Mouse (Mus musculus) MEL (cell line): ENCODE measurements at regions not wholly inside any gene's neighbourhood (a gene's known extent, or its start where the extent isn't known, plus 50 kb on each side); places are given as distances from the start of the nearest gene placed in this dataset.

Experiments used
- DNase-seq: peaks from one replicate; pipeline ENCODE4 v3.0.0; 2011; ENCODE audit warnings: low read depth, low spot score
- H3K27ac ChIP-seq: 2 replicates; pipeline ENCODE4 v1.5.1; 2012; ENCODE audit warnings: low read depth, mild to moderate bottlenecking, control low read depth, low read length, moderate library complexity; ENCODE audit not compliant: control insufficient read depth
- H3K27me3 ChIP-seq, 2 experiments: fragments of 150-350 bp in 1 of 2; sonication (generic) in 1 of 2; 2 replicates each; pipeline ENCODE4 v1.6.1; 2012; ENCODE audit warnings: low read length in 2 of 2, mild to moderate bottlenecking in 2 of 2, improper control_type of control experiment in 1 of 2, moderate library complexity in 1 of 2; ENCODE audit not compliant: insufficient read depth in 2 of 2, control insufficient read depth in 1 of 2
- H3K36me3 ChIP-seq, 2 experiments: 2 replicates each; pipeline ENCODE4 v1.6.1; 2012 to 2014; ENCODE audit warnings: low read length in 2 of 2, improper control_type of control experiment in 1 of 2, inconsistent platforms in 1 of 2, mild to moderate bottlenecking in 1 of 2; ENCODE audit not compliant: insufficient read depth in 2 of 2, control insufficient read depth in 1 of 2
- H3K4me1 ChIP-seq, 2 experiments: fragments of 150-350 bp in 1 of 2; sonication (generic) in 1 of 2; 2 replicates each; pipeline ENCODE4 v1.6.1; 2012; ENCODE audit warnings: low read length in 2 of 2, improper control_type of control experiment in 1 of 2, mild to moderate bottlenecking in 1 of 2; ENCODE audit not compliant: insufficient read depth in 2 of 2, control insufficient read depth in 1 of 2
- H3K4me3 ChIP-seq, 2 experiments: fragments of 150-350 bp in 1 of 2; sonication (generic) in 1 of 2; 2 replicates each; pipeline ENCODE4 v1.5.1; 2012; ENCODE audit warnings: low read depth in 2 of 2, low read length in 2 of 2, mild to moderate bottlenecking in 2 of 2, moderate library complexity in 2 of 2, control low read depth in 1 of 2, improper control_type of control experiment in 1 of 2; ENCODE audit not compliant: control insufficient read depth in 1 of 2, insufficient read depth in 1 of 2
- H3K79me2 ChIP-seq: 2 replicates; pipeline ENCODE4 v1.6.1; 2012; ENCODE audit warnings: mild to moderate bottlenecking, low read length, moderate library complexity; ENCODE audit not compliant: control insufficient read depth, poor library complexity, insufficient read depth
- H3K9ac ChIP-seq: 2 replicates; pipeline ENCODE4 v1.6.1; 2012; ENCODE audit warnings: low read depth, mild to moderate bottlenecking, control low read depth, low read length, moderate library complexity; ENCODE audit not compliant: control insufficient read depth, poor library complexity, severe bottlenecking
- H3K9me3 ChIP-seq: fragments of 150-350 bp; sonication (generic); replicated peaks from 2 replicates; pipeline ENCODE4 v1.6.1; 2012; ENCODE audit warnings: mild to moderate bottlenecking, low read length, improper control_type of control experiment, moderate library complexity; ENCODE audit not compliant: insufficient read depth
- BHLHE40 ChIP-seq: IDR thresholded peaks from 2 replicates; pipeline ENCODE4 v1.6.1; 2012; ENCODE audit warnings: low read depth, mild to moderate bottlenecking, inconsistent platforms, low read length, improper control_type of control experiment, borderline replicate concordance
- CHD1 ChIP-seq: IDR thresholded peaks from 2 replicates; pipeline ENCODE4 v1.6.1; 2012; ENCODE audit warnings: low read depth, mild to moderate bottlenecking, inconsistent platforms, low read length, improper control_type of control experiment
- CHD2 ChIP-seq: IDR thresholded peaks from 2 replicates; pipeline ENCODE4 v1.6.1; 2011; ENCODE audit warnings: low read length, improper control_type of control experiment
- CTCF ChIP-seq, 3 experiments: IDR thresholded peaks in 2 of 3; conservative IDR thresholded peaks in 1 of 3; 2 replicates each; pipeline ENCODE4 v1.5.1; 2011 to 2012; ENCODE audit warnings: low read length in 3 of 3, low read depth in 2 of 3, mild to moderate bottlenecking in 2 of 3, improper control_type of control experiment in 1 of 3, inconsistent platforms in 1 of 3, mixed read lengths in 1 of 3, moderate library complexity in 1 of 3; ENCODE audit not compliant: control insufficient read depth in 1 of 3, insufficient read depth in 1 of 3, poor library complexity in 1 of 3, severe bottlenecking in 1 of 3
- E2F4 ChIP-seq: IDR thresholded peaks from 2 replicates; pipeline ENCODE4 v1.6.1; 2011; ENCODE audit warnings: low read depth, low read length, improper control_type of control experiment, borderline replicate concordance
- EP300 ChIP-seq, 2 experiments: IDR thresholded peaks; 2 replicates each; pipeline ENCODE4 v1.6.1; 2011; ENCODE audit warnings: improper control_type of control experiment in 2 of 2, low read length in 2 of 2, low read depth in 1 of 2, mild to moderate bottlenecking in 1 of 2
- ETS1 ChIP-seq: IDR thresholded peaks from 2 replicates; pipeline ENCODE4 v1.6.1; 2012; ENCODE audit warnings: low read depth, mild to moderate bottlenecking, inconsistent platforms, low read length, improper control_type of control experiment, moderate library complexity
- GABPA ChIP-seq: IDR thresholded peaks from 2 replicates; pipeline ENCODE4 v1.6.1; 2012; ENCODE audit warnings: low read depth, mild to moderate bottlenecking, inconsistent platforms, low read length, improper control_type of control experiment, moderate library complexity
- GATA1 ChIP-seq: IDR thresholded peaks from 2 replicates; pipeline ENCODE4 v1.6.1; 2011; ENCODE audit warnings: low read depth, low read length, improper control_type of control experiment
- KAT2A ChIP-seq: conservative IDR thresholded peaks from 2 replicates; pipeline ENCODE4 v1.6.1; 2012; ENCODE audit warnings: low read depth, low read length, improper control_type of control experiment, inconsistent platforms
- MEF2A ChIP-seq: IDR thresholded peaks from 2 replicates; pipeline ENCODE4 v1.6.1; 2014; ENCODE audit warnings: low read depth, mild to moderate bottlenecking, inconsistent platforms, low read length, improper control_type of control experiment; ENCODE audit not compliant: poor library complexity, insufficient replicate concordance, severe bottlenecking; ENCODE audit errors: extremely low read depth
- MXI1 ChIP-seq: IDR thresholded peaks from 2 replicates; pipeline ENCODE4 v1.6.1; 2011; ENCODE audit warnings: mild to moderate bottlenecking, low read depth, low read length, improper control_type of control experiment
- MYB ChIP-seq: IDR thresholded peaks from 2 replicates; pipeline ENCODE4 v1.6.1; 2011; ENCODE audit warnings: mild to moderate bottlenecking, low read depth, low read length, improper control_type of control experiment
- NRF1 ChIP-seq: IDR thresholded peaks from 2 replicates; pipeline ENCODE4 v1.6.1; 2014; ENCODE audit warnings: low read depth, mild to moderate bottlenecking, inconsistent platforms, low read length, improper control_type of control experiment, moderate library complexity; ENCODE audit not compliant: poor library complexity, insufficient read depth, severe bottlenecking
- POLR2AphosphoS2 ChIP-seq: IDR thresholded peaks from 2 replicates; pipeline ENCODE4 v1.6.1; 2011; ENCODE audit warnings: low read length, improper control_type of control experiment
- POLR2AphosphoS5 ChIP-seq: IDR thresholded peaks from 2 replicates; pipeline ENCODE4 v1.6.1; 2012; ENCODE audit warnings: low read depth, borderline replicate concordance, mild to moderate bottlenecking, inconsistent platforms, low read length, moderate library complexity, mixed read lengths
- RAD21 ChIP-seq: IDR thresholded peaks from 2 replicates; pipeline ENCODE4 v1.6.1; 2011; ENCODE audit warnings: mild to moderate bottlenecking, low read depth, low read length, improper control_type of control experiment
- RCOR1 ChIP-seq: IDR thresholded peaks from 2 replicates; pipeline ENCODE4 v1.6.1; 2012; ENCODE audit warnings: low read depth, mild to moderate bottlenecking, inconsistent platforms, low read length, improper control_type of control experiment
- SIN3A ChIP-seq: IDR thresholded peaks from 2 replicates; pipeline ENCODE4 v1.6.1; 2012; ENCODE audit warnings: low read length, improper control_type of control experiment, inconsistent platforms
- SMC3 ChIP-seq: IDR thresholded peaks from 2 replicates; pipeline ENCODE4 v1.6.1; 2011; ENCODE audit warnings: low read depth, low read length, improper control_type of control experiment
- TBP ChIP-seq: IDR thresholded peaks from 2 replicates; pipeline ENCODE4 v1.8.0; 2011; ENCODE audit warnings: low read depth, low read length, improper control_type of control experiment
- UBTF ChIP-seq: IDR thresholded peaks from 2 replicates; pipeline ENCODE4 v1.6.1; 2012; ENCODE audit warnings: low read depth, mild to moderate bottlenecking, inconsistent platforms, low read length, improper control_type of control experiment, moderate library complexity, borderline replicate concordance; ENCODE audit not compliant: insufficient read depth
- USF1 ChIP-seq: IDR thresholded peaks from 2 replicates; pipeline ENCODE4 v1.6.1; 2014; ENCODE audit warnings: low read depth, mild to moderate bottlenecking, inconsistent platforms, low read length, improper control_type of control experiment, moderate library complexity
- USF2 ChIP-seq, 2 experiments: IDR thresholded peaks; 2 replicates each; pipeline ENCODE4 v1.6.1; 2011 to 2012; ENCODE audit warnings: improper control_type of control experiment in 2 of 2, low read length in 2 of 2, borderline replicate concordance in 1 of 2, inconsistent platforms in 1 of 2, low read depth in 1 of 2, mild to moderate bottlenecking in 1 of 2; ENCODE audit not compliant: insufficient read depth in 1 of 2
- ZC3H11A ChIP-seq: IDR thresholded peaks from 2 replicates; pipeline ENCODE4 v1.6.1; 2012; ENCODE audit warnings: low read depth, mild to moderate bottlenecking, inconsistent platforms, low read length, improper control_type of control experiment
- ZMIZ1 ChIP-seq: IDR thresholded peaks from 2 replicates; pipeline ENCODE4 v1.6.1; 2012; ENCODE audit warnings: low read depth, mild to moderate bottlenecking, inconsistent platforms, low read length, improper control_type of control experiment, moderate library complexity
- ZNF384 ChIP-seq: IDR thresholded peaks from 2 replicates; pipeline ENCODE4 v1.6.1; 2012; ENCODE audit warnings: low read depth, mild to moderate bottlenecking, inconsistent platforms, low read length, improper control_type of control experiment

DNA sequence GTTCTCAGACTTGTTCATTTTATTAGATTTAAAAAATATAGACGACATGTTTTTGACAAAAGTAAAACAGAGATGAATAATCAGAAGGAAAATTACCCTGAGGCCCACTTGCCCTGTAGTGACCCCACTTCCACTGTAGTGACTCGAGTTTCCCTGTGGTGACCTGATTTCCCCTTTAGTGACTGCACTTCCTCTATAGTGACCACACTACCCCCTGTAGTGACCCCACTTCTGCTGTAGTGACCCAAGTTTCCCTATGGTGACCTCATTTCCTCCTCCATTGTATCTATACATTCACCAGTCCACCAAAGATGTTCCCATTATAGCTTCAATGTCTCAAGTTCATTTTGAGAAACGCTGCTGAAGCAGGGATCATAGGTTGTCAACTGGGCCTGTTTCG is 244.5 kb downstream of the 1700017N19Rik start:
- no peak overlapping the region for H3K4me3 ChIP-seq
- no peak for DNase-seq
- H3K27ac ChIP-seq: no peak overlapping the region
- no peaks in the 10 kb centered on the region for H3K27me3 ChIP-seq
- TF ChIP-seq E2F4: no peak
- no peak for TF ChIP-seq BHLHE40
- TF ChIP-seq SMC3: no peak
- TF ChIP-seq SIN3A: no peak
- TF ChIP-seq RAD21: no peak
- no peak for TF ChIP-seq NRF1
- TF ChIP-seq CHD1: no peak
- no peak for TF ChIP-seq KAT2A
- TF ChIP-seq USF2 (IDR thresholded peaks at IDR 0.05; ENCODE audit: borderline replicate concordance in 1 of 2, insufficient read depth in 1 of 2, low read depth in 1 of 2, low read length in 2 of 2): no peak
- H3K36me3 ChIP-seq: no peaks in the 10 kb centered on the region
- H3K9me3 ChIP-seq: no peaks in the 10 kb centered on the region
- H3K79me2 ChIP-seq: no peaks in the 10 kb centered on the region
- no peak overlapping the region for H3K9ac ChIP-seq
- H3K4me1 ChIP-seq: no peaks in the 10 kb centered on the region

- no peak overlapping the region for H3K9ac ChIP-seq
These were observed 262.9 kb downstream of the 1700017N19Rik start for GRCm38 (mm10) chr10:100853213-100853612.

GRCm38 (mm10) chr10:100856509-100856908 is 266.2 kb downstream of the 1700017N19Rik start:
- H3K27me3 ChIP-seq: no peaks in the 10 kb centered on the region
- TF ChIP-seq ZNF384 (no peak), CTCF (IDR thresholded peaks at IDR 0.05 in 2 of 3, conservative IDR thresholded peaks at IDR 0.05 in 1 of 3; ENCODE audit: control insufficient read depth in 1 of 3, insufficient read depth in 1 of 3, low read depth in 2 of 3, low read length in 3 of 3, poor library complexity in 1 of 3, severe bottlenecking in 1 of 3) (no peak), RAD21 (no peak), KAT2A (no peak), RCOR1 (no peak), TBP (no peak), NRF1 (no peak), UBTF (no peak), POLR2AphosphoS2 (no peak), GATA1 (no peak), ETS1 (no peak), MYB (no peak), CHD2 (no peak), EP300 (IDR thresholded peaks at IDR 0.05; ENCODE audit: low read depth in 1 of 2, low read length in 2 of 2) (no peak), ZMIZ1 (no peak), GABPA (no peak), MEF2A (no peak)
- TF ChIP-seq, all 39 proteins: peak for 0
- H3K4me1 ChIP-seq: no peaks in the 10 kb centered on the region
- H3K4me3 ChIP-seq: no peak overlapping the region
- no peaks in the 10 kb centered on the region for H3K36me3 ChIP-seq
- no peak for DNase-seq
- no peak overlapping the region for H3K27ac ChIP-seq
- no peaks in the 10 kb centered on the region for H3K9me3 ChIP-seq
- H3K79me2 ChIP-seq: no peaks in the 10 kb centered on the region
- H3K9ac ChIP-seq: no peak overlapping the region

More at GRCm38 (mm10) chr10:100853213-100853612, 262.9 kb downstream of the 1700017N19Rik start:
- H3K27ac ChIP-seq: no peak overlapping the region
- H3K79me2 ChIP-seq: no peaks in the 10 kb centered on the region
- TF ChIP-seq MXI1 (no peak), MEF2A (no peak), USF1 (no peak), POLR2AphosphoS5 (no peak), BHLHE40 (no peak), USF2 (IDR thresholded peaks at IDR 0.05; ENCODE audit: borderline replicate concordance in 1 of 2, insufficient read depth in 1 of 2, low read depth in 1 of 2, low read length in 2 of 2) (no peak), RCOR1 (no peak), ZMIZ1 (no peak), ZC3H11A (no peak)
- TF ChIP-seq, all 39 proteins: peak for 0
- no peaks in the 10 kb centered on the region for H3K4me1 ChIP-seq
- DNase-seq: no peak
- H3K4me3 ChIP-seq: no peak overlapping the region
- no peaks in the 10 kb centered on the region for H3K36me3 ChIP-seq
- H3K27me3 ChIP-seq: no peaks in the 10 kb centered on the region
- no peaks in the 10 kb centered on the region for H3K9me3 ChIP-seq
